Mouse (Mus musculus): ENCODE results near the gene Slc1a2.

Gene Slc1a2

GRCm38 (mm10) chr2:102822036-102822435 lies 163.6 kb downstream of the Slc1a2 start:
- no peak for DNase-seq (ENCODE audit: low spot score)

DNA sequence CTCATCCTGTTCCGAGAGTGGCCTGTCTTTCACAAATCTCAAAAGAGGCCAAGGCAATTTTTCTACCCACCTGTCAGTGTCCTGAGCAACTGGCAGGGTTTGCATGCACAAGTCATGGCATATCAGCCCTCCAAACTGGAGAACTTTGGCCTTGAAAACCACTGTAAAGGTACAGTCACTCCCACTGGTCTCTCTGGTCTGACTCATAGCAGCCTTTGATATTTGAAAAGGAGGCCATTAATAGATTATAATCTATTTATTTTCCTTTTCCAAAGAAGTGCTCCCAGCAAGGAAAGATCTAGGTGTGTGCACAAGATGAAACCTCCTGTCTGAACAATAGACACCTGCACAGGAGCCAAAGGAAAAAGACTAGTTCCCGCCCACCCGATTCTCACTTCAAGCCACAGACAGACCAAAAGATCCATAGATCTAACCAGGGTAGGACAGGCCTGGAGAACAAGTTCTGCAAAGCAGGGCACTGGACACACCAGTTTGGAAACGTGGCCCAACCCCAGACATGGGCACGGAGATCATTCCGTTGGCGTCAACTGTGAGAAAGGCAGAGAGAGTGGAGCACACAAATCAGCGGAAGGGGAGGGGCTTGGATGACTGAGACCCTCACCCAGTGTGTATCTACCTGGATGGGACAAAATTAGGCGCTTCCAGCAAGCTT lies 167.6 kb downstream of the Slc1a2 start:
- DNase-seq (ENCODE audit: low spot score) = no peak

GRCm38 (mm10) chr2:102827841-102828240 lies 169.4 kb downstream of the Slc1a2 start:
- no peak for DNase-seq (ENCODE audit: low spot score)

DNA sequence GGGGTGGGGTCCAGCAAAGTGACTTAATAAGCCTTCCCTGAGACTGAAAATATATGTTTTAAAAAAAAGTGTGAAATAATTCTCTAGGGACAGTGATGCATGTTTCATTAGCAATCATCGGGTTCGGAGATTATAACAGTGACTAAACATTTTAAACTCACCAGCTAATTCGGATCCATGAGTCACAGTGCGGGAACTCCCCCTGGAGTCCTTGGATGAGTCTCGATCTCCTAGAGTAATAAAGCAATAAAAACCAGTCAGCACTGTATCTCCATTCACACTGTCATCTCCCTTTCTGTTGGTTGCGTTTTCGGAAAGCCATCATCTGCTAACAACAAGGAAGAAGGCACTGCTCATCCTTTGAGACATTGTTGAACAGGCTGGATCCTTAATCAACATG lies 169.9 kb downstream of the Slc1a2 start:
- DNase-seq (ENCODE audit: low spot score) = no peak

- no peak for DNase-seq (ENCODE audit: low spot score)
Observed at GRCm38 (mm10) chr2:102829201-102829600, 170.7 kb downstream of the Slc1a2 start.

GRCm38 (mm10) chr2:102831547-102831946 lies 173.1 kb downstream of the Slc1a2 start:
- DNase-seq (ENCODE audit: low spot score) = no peak

DNA sequence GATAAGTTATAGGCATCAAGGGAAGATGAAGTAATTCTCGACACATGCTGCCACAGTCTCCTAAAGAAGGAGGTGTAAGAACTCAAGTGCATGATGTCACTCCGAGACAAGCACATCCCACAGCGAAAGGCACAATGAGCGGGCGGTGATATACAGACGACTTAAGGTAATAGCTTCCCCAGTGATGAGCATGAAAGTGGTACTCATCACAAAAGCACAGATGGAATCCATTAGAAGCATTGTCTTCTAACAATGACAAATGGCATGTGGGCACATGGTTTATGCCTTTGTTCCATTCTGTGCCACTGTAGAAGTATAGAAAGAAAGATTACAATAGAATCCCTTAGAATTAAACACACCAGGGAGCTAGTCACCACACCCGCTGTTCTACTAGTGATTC lies 179.7 kb downstream of the Slc1a2 start:
- DNase-seq (ENCODE audit: low spot score) = no peak

Data from adipocyte (in vitro differentiated cells).